Mouse (Mus musculus) liver, postnatal 0 days (tissue): ENCODE data around the gene Dop1b.

Experiments
- CTCF ChIP-seq: sonication (generic); IDR thresholded peaks from 2 replicates; pipeline ENCODE4 v1.5.1; 2016; ENCODE audit warnings: antibody characterized with exemption, low read depth
- EP300 ChIP-seq: IDR thresholded peaks from 2 replicates; pipeline ENCODE4 v1.6.1; 2016; ENCODE audit warnings: antibody characterized with exemption, low read depth, mild to moderate bottlenecking

GRCm38 (mm10) chr16:93722476-93722875 lies 10.8 kb downstream of the Dop1b start:
- TF ChIP-seq EP300 (no peak), CTCF (no peak)
